Mouse (Mus musculus): ENCODE results near the gene Cd8a. TPM values are rescaled to one million over a fixed set of nuclear protein-coding genes. Genes with fewer than 3 reads are reported as not detected.

Cd8a gene
- total RNA-seq, 2 experiments from 2014 or later: 0.60 to 2.6 TPM

Other genes starting within 250 kb of the Cd8a start
- gene Thnsl2, start 229.0 kb upstream of the Cd8a start, total RNA-seq (2021): 1 to 10 TPM; 6.8 to 8.1 TPM
- gene Fabp1, start 173.6 kb upstream of the Cd8a start, total RNA-seq (2021): not detected
- gene Krcc1, start 101.8 kb upstream of the Cd8a start, total RNA-seq (2021): 10 to 100 TPM; 51.0 to 55.9 TPM
- 100 to 1,000 TPM; 361 to 384 TPM for gene Smyd1, start 51.2 kb upstream of the Cd8a start, total RNA-seq (2021)
- gene Cd8b1, start 50.6 kb upstream of the Cd8a start, total RNA-seq (2021): under 1 TPM; 0.74 to 0.79 TPM
- gene Rmnd5a, start 67.2 kb downstream of the Cd8a start, total RNA-seq (2021): 10 to 100 TPM; 58.0 to 64.8 TPM
- 10 to 100 TPM; 30.1 to 32.7 TPM for gene Rnf103, start 120.5 kb downstream of the Cd8a start, total RNA-seq (2021)
- 10 to 100 TPM; 62.8 to 67.7 TPM for gene Chmp3, start 170.4 kb downstream of the Cd8a start, total RNA-seq (2021)

Data from heart, postnatal 10 days (tissue).